Mouse (Mus musculus): ENCODE data around the gene E030030I06Rik. TPM values are rescaled to one million over a fixed set of nuclear protein-coding genes. Genes with fewer than 3 reads are reported as not detected.
"Not testable (repeated sequence)": the region's sequence is repeated elsewhere in the genome, so short reads cannot be mapped to it uniquely, and the experiment has no call there.

E030030I06Rik gene
- polyA plus RNA-seq, 1 experiment from 2014 or later, result 26.0 TPM

- Histone ChIP-seq H3K9ac (no peak overlapping the region), H3K9me3 (ENCODE audit: low read depth, low read length) (no peaks in the 10 kb centered on the region), H3K27me3 (ENCODE audit: insufficient read depth, low read length) (peaks cover 78% of the 10 kb centered on the region), H3K4me1 (ENCODE audit: insufficient read depth) (peaks cover 2% of the 10 kb centered on the region; the same call in 1 of the 2 replicates), H3K36me3 (ENCODE audit: insufficient read depth) (no peaks in the 10 kb centered on the region), H3K4me3 (ENCODE audit: low read depth, low read length) (no peak overlapping the region), H3K27ac (ENCODE audit: low read depth) (no peak overlapping the region), H3K4me2 (no peak overlapping the region)
- ATAC-seq (ENCODE audit: insufficient read depth), result no peak
- 18% methylated on average over 3 of the region's 3 CpGs for WGBS
- no peak for TF ChIP-seq CTCF (IDR thresholded peaks at IDR 0.05; ENCODE audit: low read depth)
- DNase-seq, result no peak
These were observed 6.1 kb upstream of the E030030I06Rik start for GRCm38 (mm10) chr10:22154871-22155799.

GRCm38 (mm10) chr10:22154127-22154526 is 5.1 kb upstream of the E030030I06Rik start:
- WGBS, result under 1% methylated on average over 38 of the region's 38 CpGs

GRCm38 (mm10) chr10:22153147-22153690 is 4.1 kb upstream of the E030030I06Rik start:
- peaks cover 77% of the 10 kb centered on the region for H3K27me3 ChIP-seq (ENCODE audit: insufficient read depth, low read length)
- H3K9ac ChIP-seq; H3K4me2 ChIP-seq; H3K4me3 ChIP-seq (ENCODE audit: low read depth, low read length); H3K9me3 ChIP-seq (ENCODE audit: low read depth, low read length); DNase-seq; ATAC-seq (ENCODE audit: insufficient read depth); H3K27ac ChIP-seq (ENCODE audit: low read depth); H3K4me1 ChIP-seq (ENCODE audit: insufficient read depth); H3K36me3 ChIP-seq (ENCODE audit: insufficient read depth): not testable (repeated sequence)
- 4% methylated on average over 6 of the region's 7 CpGs for WGBS

More at GRCm38 (mm10) chr10:22154127-22154526, 5.1 kb upstream of the E030030I06Rik start:
- H3K4me3 ChIP-seq (ENCODE audit: low read depth, low read length), result peak overlapping the region; percentile 28
- DNase-seq, result peak; percentile 51
- peak overlapping the region; percentile 59 for H3K4me2 ChIP-seq
- H3K36me3 ChIP-seq (ENCODE audit: insufficient read depth); H3K9ac ChIP-seq; H3K9me3 ChIP-seq (ENCODE audit: low read depth, low read length); H3K27ac ChIP-seq (ENCODE audit: low read depth); ATAC-seq (ENCODE audit: insufficient read depth); H3K4me1 ChIP-seq (ENCODE audit: insufficient read depth): not testable (repeated sequence)
- H3K27me3 ChIP-seq (ENCODE audit: insufficient read depth, low read length), result peaks cover 82% of the 10 kb centered on the region

- H3K36me3 ChIP-seq (ENCODE audit: insufficient read depth); H3K4me3 ChIP-seq (ENCODE audit: low read depth, low read length); H3K27ac ChIP-seq (ENCODE audit: low read depth); ATAC-seq (ENCODE audit: insufficient read depth); DNase-seq; H3K9ac ChIP-seq; H3K9me3 ChIP-seq (ENCODE audit: low read depth, low read length); H3K4me2 ChIP-seq; H3K4me1 ChIP-seq (ENCODE audit: insufficient read depth): not testable (repeated sequence)
- 3% methylated on average over 11 of the region's 11 CpGs for WGBS
- peaks cover 65% of the 10 kb centered on the region for H3K27me3 ChIP-seq (ENCODE audit: insufficient read depth, low read length)
These were observed 3.0 kb upstream of the E030030I06Rik start for GRCm38 (mm10) chr10:22151863-22152640.

- not testable (repeated sequence) for H3K9me3 ChIP-seq (ENCODE audit: low read depth, low read length); H3K36me3 ChIP-seq (ENCODE audit: insufficient read depth); ATAC-seq (ENCODE audit: insufficient read depth); H3K4me1 ChIP-seq (ENCODE audit: insufficient read depth); H3K9ac ChIP-seq; H3K27ac ChIP-seq (ENCODE audit: low read depth)
- H3K4me2 ChIP-seq, result peak overlapping the region; percentile 84
- H3K27me3 ChIP-seq (ENCODE audit: insufficient read depth, low read length), result peaks cover 57% of the 10 kb centered on the region
- H3K4me3 ChIP-seq (ENCODE audit: low read depth, low read length), result peak overlapping the region; percentile 15; the same call in 1 of the 2 replicates
- DNase-seq, result peak; percentile 32
- 1% methylated on average over 54 of the region's 55 CpGs for WGBS
These were observed 2.2 kb upstream of the E030030I06Rik start for GRCm38 (mm10) chr10:22151056-22151862.

GRCm38 (mm10) chr10:22150593-22150992 is 1.5 kb upstream of the E030030I06Rik start:
- TF ChIP-seq CTCF (IDR thresholded peaks at IDR 0.05; ENCODE audit: low read depth), result no peak
- Histone ChIP-seq H3K4me3 (ENCODE audit: low read depth, low read length) (peak overlapping the region; percentile 70), H3K4me2 (peak overlapping the region; percentile 84), H3K4me1 (ENCODE audit: insufficient read depth) (peaks cover 4% of the 10 kb centered on the region; the same call in 1 of the 2 replicates), H3K9ac (no peak overlapping the region), H3K36me3 (ENCODE audit: insufficient read depth) (no peaks in the 10 kb centered on the region), H3K27ac (ENCODE audit: low read depth) (no peak overlapping the region), H3K9me3 (ENCODE audit: low read depth, low read length) (no peaks in the 10 kb centered on the region), H3K27me3 (ENCODE audit: insufficient read depth, low read length) (peaks cover 51% of the 10 kb centered on the region)
- ATAC-seq (ENCODE audit: insufficient read depth) (no peak), DNase-seq (peak; percentile 55)
- under 1% methylated on average over 27 of the region's 27 CpGs for WGBS
